Mouse (Mus musculus): ENCODE measurements around the gene Cpxm2.

- TF ChIP-seq CTCF (conservative IDR thresholded peaks at IDR 0.05 in 1 of 2, IDR thresholded peaks at IDR 0.05 in 1 of 2; ENCODE audit: low read depth in 2 of 2, low read length in 2 of 2) (no peak), MXI1 (IDR thresholded peaks at IDR 0.05; ENCODE audit: low read depth, low read length) (no peak), MAZ (IDR thresholded peaks at IDR 0.05; ENCODE audit: low read depth, low read length) (no peak), NELFE (IDR thresholded peaks at IDR 0.05; ENCODE audit: low read depth, low read length) (no peak), USF2 (conservative IDR thresholded peaks at IDR 0.05; ENCODE audit: low read depth, low read length) (no peak), ZMIZ1 (IDR thresholded peaks at IDR 0.05; ENCODE audit: low read depth, low read length) (no peak), RAD21 (IDR thresholded peaks at IDR 0.05; ENCODE audit: low read depth, low read length) (no peak), POLR2A (IDR thresholded peaks at IDR 0.05; ENCODE audit: low read depth, low read length) (no peak), CHD2 (IDR thresholded peaks at IDR 0.05; ENCODE audit: low read length) (no peak), POLR2AphosphoS2 (IDR thresholded peaks at IDR 0.05; ENCODE audit: low read depth, low read length) (no peak), USF1 (IDR thresholded peaks at IDR 0.05; ENCODE audit: low read depth, low read length) (no peak), HCFC1 (IDR thresholded peaks at IDR 0.05; ENCODE audit: low read depth, low read length) (no peak), SIN3A (IDR thresholded peaks at IDR 0.05; ENCODE audit: low read length) (no peak), SMC3 (IDR thresholded peaks at IDR 0.05; ENCODE audit: low read depth, low read length) (no peak)
Observed at GRCm38 (mm10) chr7:131992873-131993272, 161.7 kb downstream of the Cpxm2 start.
